Mouse (Mus musculus) mesoderm, embryonic 11.5 days (tissue): ENCODE data around the gene Mrps21.

Source experiments
- DNase-seq: peaks from one replicate; pipeline ENCODE4 v3.0.0-alpha.2; 2012; ENCODE audit warnings: low read depth, low spot score

Mrps21 gene

DNA sequence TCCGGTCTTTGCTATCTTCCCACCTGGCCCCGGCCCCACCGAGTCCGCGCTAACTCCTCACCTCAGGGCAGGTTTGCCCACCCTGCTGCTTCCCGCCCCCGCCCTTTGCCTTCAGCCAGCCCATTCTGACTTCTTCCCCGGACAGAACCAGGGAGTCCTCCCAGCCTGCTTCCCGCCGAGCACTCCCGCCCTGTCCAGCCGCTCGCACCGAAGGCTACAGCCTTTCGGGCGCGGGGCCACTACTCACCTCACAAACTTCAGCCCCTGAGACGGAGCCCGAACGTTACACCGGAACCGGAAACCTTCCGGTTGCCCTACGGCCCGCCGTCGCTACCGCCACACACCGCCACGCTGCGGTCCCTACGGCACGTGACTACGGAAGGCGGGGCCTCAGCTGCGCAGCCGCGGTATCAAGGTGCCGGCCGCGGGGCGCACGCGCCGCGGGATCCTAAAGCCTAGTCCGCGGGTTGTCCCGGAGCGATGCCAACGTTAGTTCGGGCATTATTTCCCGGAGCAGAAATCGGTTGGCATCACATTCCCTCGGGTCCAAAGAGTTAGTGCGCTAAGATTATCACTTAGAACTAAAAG, 15.7 kb downstream of the Mrps21 start, which contains the start of gene Prpf3:
Gene Prpf3, minus strand, starts transcription at position 384 of the 588 bp plus-strand sequence.
- peak; percentile 94 for DNase-seq

DNA sequence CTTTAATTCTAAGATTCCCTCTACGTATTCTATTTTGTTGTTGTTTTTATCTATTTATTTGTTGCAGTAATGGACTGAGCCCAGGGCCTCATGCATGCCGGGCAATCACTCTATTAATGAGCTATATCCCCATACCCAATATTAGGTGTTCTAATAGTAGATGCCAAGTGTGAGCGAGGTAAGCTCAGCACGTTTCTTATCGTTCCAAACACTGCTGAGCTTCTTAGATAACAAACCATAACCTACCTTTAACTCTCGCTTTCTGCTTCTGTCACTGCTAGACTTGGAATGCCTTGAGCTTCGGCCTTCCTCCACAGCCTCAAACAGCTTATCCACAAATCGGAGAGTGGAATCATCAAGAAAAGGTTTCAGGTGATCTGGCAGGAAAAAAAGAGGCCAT, 20.0 kb downstream of the Mrps21 start:
- DNase-seq = no peak

DNA sequence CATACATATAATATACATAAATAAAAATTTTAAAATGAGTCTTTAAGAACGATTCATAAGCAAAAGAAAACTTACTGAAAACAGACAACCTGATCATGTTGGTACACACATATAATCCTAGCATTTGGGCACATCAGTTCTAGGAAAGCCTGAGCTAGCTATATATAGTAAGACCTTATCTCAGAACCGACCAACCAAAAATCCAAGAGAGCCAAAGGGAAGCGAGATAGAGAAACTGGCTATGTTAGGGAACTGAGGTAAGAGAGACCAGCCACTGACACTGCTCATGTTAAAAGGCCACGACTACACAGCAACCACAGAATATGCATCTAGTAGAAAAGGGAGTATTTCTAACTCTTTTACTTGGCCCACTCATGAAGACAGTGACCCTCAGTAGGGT, 20.7 kb downstream of the Mrps21 start:
- DNase-seq = no peak

DNA sequence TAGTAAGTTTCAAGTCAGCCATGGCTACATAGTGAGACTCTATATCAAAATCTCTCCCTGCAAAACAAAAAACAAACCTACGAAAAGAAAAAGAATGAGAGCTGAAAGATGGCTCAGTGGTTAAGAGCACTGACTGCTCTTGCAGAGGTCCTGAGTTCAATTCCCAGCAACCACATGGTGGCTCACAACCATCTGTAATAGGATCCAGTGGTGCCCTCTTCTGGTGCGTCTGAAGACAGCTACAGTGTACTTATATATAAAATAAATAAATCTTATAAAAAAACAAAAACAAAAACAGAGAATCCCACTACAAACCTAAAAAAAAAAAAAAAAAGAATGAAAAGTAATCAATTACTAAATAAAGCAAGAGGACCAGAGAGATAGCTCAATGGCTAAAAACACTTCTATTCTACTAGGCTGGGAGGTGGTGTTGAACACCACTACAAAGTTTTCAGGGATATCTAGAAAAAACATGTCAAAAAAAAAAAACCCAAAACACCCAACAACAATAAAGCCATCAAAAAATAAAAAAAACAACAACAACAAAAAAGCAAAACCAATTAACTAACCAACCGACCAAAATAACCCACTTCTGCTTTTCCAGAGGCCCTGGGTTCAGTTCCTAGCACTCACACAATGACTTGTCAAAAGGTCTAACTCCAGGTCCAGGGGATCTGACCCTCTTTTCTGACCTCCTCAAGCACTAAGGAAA, 28.7 kb downstream of the Mrps21 start:
- DNase-seq = no peak

DNA sequence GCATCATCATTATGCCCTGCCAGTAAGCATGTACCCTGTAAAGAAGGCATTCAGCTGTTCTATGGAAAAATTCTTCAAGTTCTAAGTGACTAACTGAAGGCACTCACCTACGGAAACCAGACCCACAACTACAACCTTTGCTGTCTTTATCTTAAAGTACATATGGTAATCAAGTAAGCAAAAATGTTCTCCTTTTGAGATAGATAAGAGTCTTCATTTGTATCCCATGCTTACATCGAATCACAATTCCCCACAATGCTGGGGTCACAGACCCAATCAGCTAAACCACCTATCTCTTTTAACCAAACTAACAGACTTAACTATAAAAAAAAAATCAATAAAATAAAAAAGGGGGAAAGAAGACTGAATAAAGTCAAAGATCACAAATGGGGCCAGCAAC, 32.1 kb downstream of the Mrps21 start:
- DNase-seq = no peak

DNA sequence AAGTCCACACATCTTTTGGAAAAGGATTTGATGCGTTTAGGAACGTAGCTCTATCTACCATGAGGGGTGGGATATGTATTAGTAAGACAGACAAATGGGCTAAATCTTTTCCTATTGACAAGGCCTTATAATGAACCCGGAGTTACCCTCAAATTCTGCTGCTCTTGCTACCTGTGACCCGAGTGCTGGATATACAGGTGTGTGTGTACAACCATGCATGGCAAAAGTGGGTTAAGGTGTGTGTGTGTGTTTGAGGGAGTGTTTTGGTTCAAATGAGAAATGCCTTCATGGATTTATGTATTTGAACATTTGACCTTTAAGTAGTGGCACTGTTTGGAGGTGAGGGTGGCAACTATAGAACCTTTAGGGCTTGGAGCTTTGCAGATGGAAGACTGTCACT, 42.3 kb downstream of the Mrps21 start:
- no peak for DNase-seq

DNA sequence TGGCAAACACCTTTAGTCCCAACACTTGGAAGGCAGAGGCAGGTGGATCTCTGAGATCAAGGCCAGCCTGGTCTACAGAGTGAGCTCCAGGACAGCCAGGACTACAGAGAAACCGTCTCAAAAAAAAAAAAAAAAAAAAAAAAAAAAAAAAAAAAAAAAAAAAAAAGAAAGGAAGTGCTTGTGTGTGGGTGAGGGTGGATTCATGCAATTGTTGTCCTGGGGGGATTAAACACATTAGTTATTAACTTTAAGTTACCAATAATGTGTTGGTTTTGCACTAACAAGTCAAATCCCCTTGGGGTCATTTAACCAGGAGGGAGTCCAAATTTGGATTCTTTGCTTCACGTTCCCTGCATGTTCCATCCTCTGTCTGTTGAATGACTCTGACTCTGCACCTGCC, 45.0 kb downstream of the Mrps21 start:
- DNase-seq = no peak

DNA sequence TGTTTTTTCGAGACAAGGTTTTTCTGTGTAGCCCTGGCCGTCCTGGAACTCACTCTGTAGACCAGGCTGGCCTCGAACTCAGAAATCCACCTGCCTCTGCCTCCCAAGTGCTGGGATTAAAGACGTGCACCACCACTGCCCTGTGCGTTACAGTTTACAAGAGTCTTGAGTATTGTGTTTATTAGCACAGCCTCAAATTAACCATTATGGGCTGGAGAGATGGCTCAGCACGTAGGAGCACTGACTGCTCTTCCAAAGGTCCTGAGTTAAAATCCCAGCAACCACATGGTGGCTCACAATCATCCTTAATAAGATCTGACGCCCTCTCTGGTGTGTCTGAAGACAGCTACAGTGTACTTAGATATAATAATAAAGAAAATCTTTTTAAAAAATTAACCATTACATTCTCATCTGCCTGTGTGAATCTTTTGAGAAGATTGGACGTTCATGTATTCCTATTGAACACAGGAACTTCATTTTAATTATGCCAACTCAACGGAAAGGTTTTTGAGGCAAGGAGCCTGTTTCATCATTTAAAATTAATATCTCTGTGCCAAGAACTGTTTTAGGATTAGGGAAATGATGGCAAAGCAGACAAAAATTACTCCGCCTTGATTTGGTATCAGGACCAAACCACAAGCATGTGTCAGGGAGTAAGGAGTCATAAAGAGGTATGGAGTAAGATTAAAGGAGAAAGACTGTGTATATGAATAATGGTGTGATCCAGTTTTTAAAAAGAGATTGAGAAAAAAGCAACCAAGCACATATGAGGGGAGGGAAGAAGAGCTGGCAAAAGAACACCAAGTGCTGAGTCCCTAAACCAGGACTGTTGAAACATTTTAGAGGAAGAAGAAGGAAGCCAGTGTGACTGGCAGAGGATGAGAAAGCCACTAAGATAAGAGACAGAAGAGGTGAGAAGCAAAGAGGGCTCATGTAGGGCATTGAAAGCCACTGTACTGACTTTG, 51.0 kb downstream of the Mrps21 start:
- DNase-seq = no peak

DNA sequence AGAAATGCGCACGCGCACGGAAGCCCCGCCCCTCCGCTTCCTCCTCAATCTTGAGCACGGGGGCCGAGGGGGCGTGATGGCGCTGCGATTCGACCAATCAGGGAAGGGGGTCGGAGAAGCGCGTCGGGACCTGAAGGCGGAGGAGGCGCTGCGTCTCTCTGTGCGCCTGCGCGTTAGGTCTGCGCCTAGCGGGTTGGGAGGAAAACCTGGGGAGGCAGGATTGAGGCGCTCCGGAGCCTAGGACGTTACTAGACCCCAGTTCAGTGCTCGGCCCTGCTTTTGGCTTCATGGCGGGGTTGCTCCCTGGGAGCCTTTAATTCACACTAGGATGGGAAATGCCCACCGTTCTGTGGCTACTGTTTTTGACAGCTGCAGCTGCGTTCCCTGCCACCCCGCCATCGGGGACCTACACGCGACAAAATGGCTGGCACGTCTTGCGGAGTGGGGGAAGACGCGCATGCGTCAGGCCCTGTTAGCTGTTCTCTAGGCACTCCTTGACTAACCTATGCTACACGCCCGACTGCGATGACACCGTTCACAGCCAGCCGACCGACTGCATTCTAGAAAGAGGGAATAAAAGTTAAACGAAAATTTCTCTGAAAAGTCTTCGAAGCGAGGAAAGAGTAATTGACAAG, 51.9 kb downstream of the Mrps21 start:
- DNase-seq = peak; percentile 100

DNA sequence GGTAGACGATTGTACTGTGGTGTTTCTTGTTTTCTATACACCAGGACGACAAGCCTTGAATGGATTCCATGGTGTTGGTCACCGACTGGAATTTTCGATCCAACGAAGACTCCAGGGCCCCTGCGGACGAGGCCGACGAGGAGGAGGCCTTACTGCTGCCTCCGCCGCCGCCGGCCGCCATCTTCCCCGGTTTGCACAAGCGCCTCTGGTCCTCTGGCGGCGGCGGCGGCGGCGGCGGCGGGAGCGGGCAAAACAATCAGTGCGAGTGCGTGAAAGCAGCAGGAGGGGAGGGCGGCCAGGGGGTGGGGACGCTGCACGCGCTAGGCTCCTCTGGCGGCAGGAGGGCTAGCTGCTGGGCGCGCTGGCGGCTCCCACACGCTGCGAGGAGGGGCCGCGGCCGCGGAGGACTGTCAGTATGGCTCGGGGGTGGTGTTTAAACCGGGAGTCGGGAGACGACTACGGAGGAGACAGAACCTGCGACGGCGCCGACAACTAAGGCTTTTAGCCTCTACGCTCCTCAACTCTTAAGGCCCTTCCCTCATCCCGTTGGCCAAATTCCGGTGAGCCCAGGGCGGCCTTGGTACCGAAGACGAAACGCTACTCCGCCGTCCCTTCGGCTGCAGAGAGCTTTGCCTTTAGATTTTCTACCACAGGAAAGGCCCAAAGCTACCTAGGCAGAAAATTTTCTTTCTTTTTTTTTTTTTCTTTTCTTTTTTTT, 52.6 kb downstream of the Mrps21 start, which contains the start of gene Rprd2:
Gene Rprd2, minus strand, starts transcription at position 293 of the 718 bp plus-strand sequence.
- DNase-seq = peak; percentile 62

DNA sequence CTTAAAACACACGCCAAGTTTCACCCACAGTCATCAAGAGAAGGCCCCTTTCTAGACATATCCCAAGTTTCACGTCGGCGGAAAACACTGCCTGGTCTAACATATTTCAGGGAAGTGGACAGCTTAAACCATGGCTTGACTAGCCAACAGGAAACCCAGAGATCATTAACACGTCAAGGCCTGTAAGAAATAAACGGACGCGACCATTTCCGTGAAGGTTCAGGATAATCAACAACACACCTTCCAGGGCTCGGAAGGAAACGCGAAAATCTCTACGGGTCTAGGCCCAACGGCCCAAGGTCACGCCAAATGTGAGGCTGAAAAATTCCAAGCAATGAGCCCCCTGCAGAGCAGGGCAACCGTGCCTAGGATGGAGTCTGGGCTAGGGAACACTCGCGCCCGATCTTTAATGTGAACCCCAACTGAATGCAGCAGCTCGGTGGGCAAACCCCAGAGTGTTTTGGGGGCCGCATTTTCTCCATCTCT, 53.2 kb downstream of the Mrps21 start:
- peak; percentile 65 for DNase-seq

DNA sequence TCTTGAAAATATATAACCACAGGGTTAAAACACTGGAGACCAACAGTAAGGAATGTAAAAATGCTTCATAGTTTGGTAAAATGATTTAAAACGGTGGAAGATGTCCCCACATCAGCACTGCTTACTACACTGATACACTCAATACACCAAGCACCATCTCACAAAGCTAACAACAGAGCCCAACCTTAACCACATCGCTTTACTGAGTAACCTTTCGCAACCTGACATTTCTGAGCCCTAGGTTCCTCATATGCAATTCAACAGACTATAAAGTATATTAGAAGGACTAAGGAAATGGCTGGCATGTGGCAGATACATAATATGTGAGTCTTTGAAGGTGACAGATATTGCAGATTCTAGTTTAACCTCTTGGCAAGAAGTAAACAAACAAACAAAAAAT, 54.6 kb downstream of the Mrps21 start:
- DNase-seq = no peak
